Mouse (Mus musculus): ENCODE data around the gene Gm8994. TPM values are rescaled to one million over a fixed set of nuclear protein-coding genes. Genes with fewer than 3 reads are reported as not detected.
A peak's percentile ranks its signal among the peaks of the same experiment; 100 is the strongest.

Gene Gm8994
- polyA plus RNA-seq, 1 experiment: not detected

DNA sequence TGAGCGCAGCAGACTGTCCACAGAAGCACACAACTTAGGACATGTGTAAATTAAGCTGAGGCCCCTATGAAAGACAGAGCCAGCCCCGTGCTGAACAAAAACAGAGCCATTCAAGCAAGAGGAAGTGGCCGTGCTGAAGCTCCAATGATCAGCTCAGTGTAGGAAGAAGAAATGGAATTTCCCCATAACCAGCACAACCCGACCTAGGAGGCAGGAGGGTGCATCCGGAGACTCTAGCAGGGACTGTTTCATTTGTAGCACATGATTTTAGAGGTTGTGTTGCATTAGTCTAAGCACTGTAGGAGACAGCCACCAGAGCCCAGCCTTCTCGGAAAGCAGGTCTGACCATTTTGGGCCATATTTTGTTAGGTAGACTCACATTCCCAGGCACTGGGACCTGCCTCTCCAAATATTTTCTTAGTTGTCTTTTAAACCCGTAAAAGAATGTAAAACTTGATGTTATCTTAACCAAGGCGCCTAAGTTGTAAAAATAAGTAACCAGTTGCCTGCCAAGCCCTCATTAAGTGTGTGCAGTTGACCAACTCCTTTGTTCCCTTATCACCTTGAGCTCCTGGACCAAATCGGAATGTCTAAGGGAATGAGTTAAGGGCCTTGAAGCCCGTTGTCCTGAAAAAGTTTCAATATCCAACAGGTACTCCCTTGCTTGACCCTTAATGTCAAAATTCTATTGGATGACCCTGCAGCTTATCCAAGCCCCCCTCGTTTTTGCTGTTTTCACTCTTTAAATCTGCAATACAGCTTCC, 35.2 kb upstream of the Gm8994 start:
- no peak overlapping the region for H3K9ac ChIP-seq (ENCODE audit: low read depth, poor library complexity, severe bottlenecking)
- H3K4me1 ChIP-seq (ENCODE audit: control insufficient read depth, insufficient read depth, low read length): no peaks in the 10 kb centered on the region
- no peak overlapping the region for H3K27ac ChIP-seq (ENCODE audit: insufficient read depth, low read length)
- TF ChIP-seq POLR2A (IDR thresholded peaks at IDR 0.05; ENCODE audit: insufficient read depth, low read length): no peak
- TF ChIP-seq CTCF (IDR thresholded peaks at IDR 0.05; ENCODE audit: low read depth, low read length): no peak
- no peak for TF ChIP-seq EP300 (IDR thresholded peaks at IDR 0.05; ENCODE audit: insufficient read depth, low read depth, low read length)
- no peaks in the 10 kb centered on the region for H3K36me3 ChIP-seq (ENCODE audit: control insufficient read depth, insufficient read depth, low read length, poor library complexity, severe bottlenecking)
- H3K4me3 ChIP-seq (ENCODE audit: low read depth, low read length): no peak overlapping the region
- peaks cover 3% of the 10 kb centered on the region; the same call in 1 of the 2 replicates for H3K9me3 ChIP-seq (replicated peaks; ENCODE audit: control insufficient read depth, insufficient read depth, low read length, poor library complexity, severe bottlenecking)
- no peaks in the 10 kb centered on the region for H3K27me3 ChIP-seq (ENCODE audit: control insufficient read depth, insufficient read depth, low read length, poor library complexity, severe bottlenecking)

- Histone ChIP-seq H3K36me3 (ENCODE audit: control insufficient read depth, insufficient read depth, low read length, poor library complexity, severe bottlenecking) (no peaks in the 10 kb centered on the region), H3K27me3 (ENCODE audit: control insufficient read depth, insufficient read depth, low read length, poor library complexity, severe bottlenecking) (no peaks in the 10 kb centered on the region), H3K4me1 (ENCODE audit: control insufficient read depth, insufficient read depth, low read length) (no peaks in the 10 kb centered on the region), H3K9me3 (replicated peaks; ENCODE audit: control insufficient read depth, insufficient read depth, low read length, poor library complexity, severe bottlenecking) (peaks cover 3% of the 10 kb centered on the region; the same call in 1 of the 2 replicates), H3K27ac (ENCODE audit: insufficient read depth, low read length) (no peak overlapping the region), H3K9ac (ENCODE audit: low read depth, poor library complexity, severe bottlenecking) (no peak overlapping the region), H3K4me3 (ENCODE audit: low read depth, low read length) (no peak overlapping the region)
- TF ChIP-seq EP300 (IDR thresholded peaks at IDR 0.05; ENCODE audit: insufficient read depth, low read depth, low read length) (no peak), CTCF (IDR thresholded peaks at IDR 0.05; ENCODE audit: low read depth, low read length) (peak; percentile 45)
These were observed 33.6 kb upstream of the Gm8994 start for GRCm38 (mm10) chr6:136293700-136294099.

- Histone ChIP-seq H3K9me3 (replicated peaks; ENCODE audit: control insufficient read depth, insufficient read depth, low read length, poor library complexity, severe bottlenecking) (peaks cover 3% of the 10 kb centered on the region; the same call in 1 of the 2 replicates), H3K4me3 (ENCODE audit: low read depth, low read length) (no peak overlapping the region), H3K27ac (ENCODE audit: insufficient read depth, low read length) (no peak overlapping the region), H3K27me3 (ENCODE audit: control insufficient read depth, insufficient read depth, low read length, poor library complexity, severe bottlenecking) (no peaks in the 10 kb centered on the region), H3K9ac (ENCODE audit: low read depth, poor library complexity, severe bottlenecking) (no peak overlapping the region), H3K4me1 (ENCODE audit: control insufficient read depth, insufficient read depth, low read length) (no peaks in the 10 kb centered on the region), H3K36me3 (ENCODE audit: control insufficient read depth, insufficient read depth, low read length, poor library complexity, severe bottlenecking) (no peaks in the 10 kb centered on the region)
- no peak for TF ChIP-seq POLR2A (IDR thresholded peaks at IDR 0.05; ENCODE audit: insufficient read depth, low read length)
- no peak for TF ChIP-seq EP300 (IDR thresholded peaks at IDR 0.05; ENCODE audit: insufficient read depth, low read depth, low read length)
- no peak for TF ChIP-seq CTCF (IDR thresholded peaks at IDR 0.05; ENCODE audit: low read depth, low read length)
These were observed 31.5 kb upstream of the Gm8994 start for GRCm38 (mm10) chr6:136295821-136296220.

- H3K4me3 ChIP-seq (ENCODE audit: low read depth, low read length): no peak overlapping the region
- H3K36me3 ChIP-seq (ENCODE audit: control insufficient read depth, insufficient read depth, low read length, poor library complexity, severe bottlenecking): no peaks in the 10 kb centered on the region
- no peaks in the 10 kb centered on the region for H3K4me1 ChIP-seq (ENCODE audit: control insufficient read depth, insufficient read depth, low read length)
- TF ChIP-seq POLR2A (IDR thresholded peaks at IDR 0.05; ENCODE audit: insufficient read depth, low read length) (no peak), EP300 (IDR thresholded peaks at IDR 0.05; ENCODE audit: insufficient read depth, low read depth, low read length) (no peak), CTCF (IDR thresholded peaks at IDR 0.05; ENCODE audit: low read depth, low read length) (no peak)
- H3K27ac ChIP-seq (ENCODE audit: insufficient read depth, low read length): no peak overlapping the region
- H3K27me3 ChIP-seq (ENCODE audit: control insufficient read depth, insufficient read depth, low read length, poor library complexity, severe bottlenecking): no peaks in the 10 kb centered on the region
- peaks cover 3% of the 10 kb centered on the region; the same call in 1 of the 2 replicates for H3K9me3 ChIP-seq (replicated peaks; ENCODE audit: control insufficient read depth, insufficient read depth, low read length, poor library complexity, severe bottlenecking)
- no peak overlapping the region for H3K9ac ChIP-seq (ENCODE audit: low read depth, poor library complexity, severe bottlenecking)
These were observed 31.1 kb upstream of the Gm8994 start for GRCm38 (mm10) chr6:136296251-136296650.

- Histone ChIP-seq H3K27me3 (ENCODE audit: control insufficient read depth, insufficient read depth, low read length, poor library complexity, severe bottlenecking) (no peaks in the 10 kb centered on the region), H3K9me3 (replicated peaks; ENCODE audit: control insufficient read depth, insufficient read depth, low read length, poor library complexity, severe bottlenecking) (no peaks in the 10 kb centered on the region), H3K27ac (ENCODE audit: insufficient read depth, low read length) (no peak overlapping the region), H3K9ac (ENCODE audit: low read depth, poor library complexity, severe bottlenecking) (no peak overlapping the region), H3K36me3 (ENCODE audit: control insufficient read depth, insufficient read depth, low read length, poor library complexity, severe bottlenecking) (no peaks in the 10 kb centered on the region), H3K4me1 (ENCODE audit: control insufficient read depth, insufficient read depth, low read length) (no peaks in the 10 kb centered on the region), H3K4me3 (ENCODE audit: low read depth, low read length) (no peak overlapping the region)
- TF ChIP-seq POLR2A (IDR thresholded peaks at IDR 0.05; ENCODE audit: insufficient read depth, low read length): no peak
- no peak for TF ChIP-seq CTCF (IDR thresholded peaks at IDR 0.05; ENCODE audit: low read depth, low read length)
- no peak for TF ChIP-seq EP300 (IDR thresholded peaks at IDR 0.05; ENCODE audit: insufficient read depth, low read depth, low read length)
These were observed 23.8 kb upstream of the Gm8994 start for GRCm38 (mm10) chr6:136303514-136303913.

DNA sequence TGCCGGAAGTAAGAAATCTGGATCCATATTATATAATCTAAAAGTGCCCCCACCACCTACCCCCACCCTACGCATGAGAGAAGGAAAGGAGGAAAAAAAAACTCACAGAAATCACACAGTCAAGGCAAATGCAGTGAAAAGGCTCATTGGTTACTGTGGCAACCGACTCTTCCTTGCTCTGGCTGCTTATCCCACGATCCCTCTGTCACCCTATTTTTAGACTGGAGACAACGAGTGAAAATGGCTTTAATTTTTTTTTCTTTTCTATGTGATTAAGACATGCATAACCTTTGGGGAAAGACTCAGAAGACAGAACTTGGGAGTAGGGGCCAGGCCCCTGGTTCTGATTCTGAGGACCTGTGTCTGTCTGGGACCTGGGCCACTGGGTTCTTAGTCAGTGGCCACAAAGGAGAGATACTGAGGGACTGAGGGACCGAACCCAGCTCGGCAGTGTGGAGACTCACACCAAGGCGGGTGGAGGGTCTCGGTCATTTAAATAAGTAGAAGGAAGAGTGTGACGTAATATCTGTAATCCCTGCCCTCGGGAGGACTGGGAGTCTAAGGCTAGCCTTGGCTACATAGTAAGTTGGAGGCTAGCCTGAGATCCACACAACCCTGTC, 22.9 kb upstream of the Gm8994 start:
- no peak overlapping the region for H3K4me3 ChIP-seq (ENCODE audit: low read depth, low read length)
- no peak for TF ChIP-seq CTCF (IDR thresholded peaks at IDR 0.05; ENCODE audit: low read depth, low read length)
- no peak for TF ChIP-seq EP300 (IDR thresholded peaks at IDR 0.05; ENCODE audit: insufficient read depth, low read depth, low read length)
- TF ChIP-seq POLR2A (IDR thresholded peaks at IDR 0.05; ENCODE audit: insufficient read depth, low read length): no peak
- H3K27ac ChIP-seq (ENCODE audit: insufficient read depth, low read length): no peak overlapping the region
- no peaks in the 10 kb centered on the region for H3K9me3 ChIP-seq (replicated peaks; ENCODE audit: control insufficient read depth, insufficient read depth, low read length, poor library complexity, severe bottlenecking)
- no peaks in the 10 kb centered on the region for H3K36me3 ChIP-seq (ENCODE audit: control insufficient read depth, insufficient read depth, low read length, poor library complexity, severe bottlenecking)
- H3K4me1 ChIP-seq (ENCODE audit: control insufficient read depth, insufficient read depth, low read length): no peaks in the 10 kb centered on the region
- no peak overlapping the region for H3K9ac ChIP-seq (ENCODE audit: low read depth, poor library complexity, severe bottlenecking)
- no peaks in the 10 kb centered on the region for H3K27me3 ChIP-seq (ENCODE audit: control insufficient read depth, insufficient read depth, low read length, poor library complexity, severe bottlenecking)

Measured in ES-Bruce4 (cell line).